Mouse (Mus musculus) bone marrow, adult 2 months (tissue): Measurements from ENCODE around the gene Dnajc25. TPM values are rescaled to one million over a fixed set of nuclear protein-coding genes. Genes with fewer than 3 reads are reported as not detected.

Source experiments
- H3K27ac ChIP-seq: fragments of 200-500 bp; 2 replicates; pipeline ENCODE4 v1.5.1; 2012; ENCODE audit warnings: low read depth, mild to moderate bottlenecking, control low read depth, inconsistent platforms, low read length; ENCODE audit not compliant: control insufficient read depth, poor library complexity, insufficient read depth
- H3K4me1 ChIP-seq: fragments of 200-500 bp; 2 replicates; pipeline ENCODE4 v1.6.1; 2011; ENCODE audit warnings: low read length; ENCODE audit not compliant: control insufficient read depth, insufficient read depth
- H3K4me3 ChIP-seq: fragments of 200-500 bp; replicated peaks from 2 replicates; pipeline ENCODE3; 2011; ENCODE audit warnings: mild to moderate bottlenecking, low read depth, low read length, control low read depth; ENCODE audit not compliant: control insufficient read depth
- CTCF ChIP-seq: fragments of 200-500 bp; IDR thresholded peaks from 2 replicates; pipeline ENCODE4 v1.5.1; 2011; ENCODE audit warnings: low read length, control low read depth; ENCODE audit not compliant: control insufficient read depth, insufficient read depth
- POLR2A ChIP-seq: fragments of 200-500 bp; IDR thresholded peaks from 2 replicates; pipeline ENCODE4 v1.6.1; 2011; ENCODE audit warnings: low read depth, mild to moderate bottlenecking, control low read depth, low read length, borderline replicate concordance; ENCODE audit not compliant: control insufficient read depth
- WGBS: fragments of 180-500 bp; shearing (Covaris S2); methylation state at CpG from one replicate; pipeline ENCODE4 v1.1.7; 2018; 5-methylcytosine and 5-hydroxymethylcytosine counted together
- polyA plus RNA-seq: library from polyadenylated mRNA; stranded (reverse); fragments of >200 nt; gene quantifications from 2 replicates; pipeline ENCODE4 v1.2.4, GENCODE M21; 2011; ENCODE audit warnings: low replicate concordance; ENCODE audit not compliant: missing spikeins, insufficient read depth, insufficient read length

Dnajc25 gene
- polyA plus RNA-seq, 1 experiment, result 7.3 TPM

- 70% methylated on average over 1 of the region's 1 CpGs for WGBS
- Histone ChIP-seq H3K4me1 (no peaks in the 10 kb centered on the region), H3K4me3 (no peak overlapping the region), H3K27ac (no peak overlapping the region)
- TF ChIP-seq POLR2A (no peak), CTCF (no peak)
Measured at GRCm38 (mm10) chr4:58998688-58999087, 3.8 kb downstream of the Dnajc25 start.

DNA sequence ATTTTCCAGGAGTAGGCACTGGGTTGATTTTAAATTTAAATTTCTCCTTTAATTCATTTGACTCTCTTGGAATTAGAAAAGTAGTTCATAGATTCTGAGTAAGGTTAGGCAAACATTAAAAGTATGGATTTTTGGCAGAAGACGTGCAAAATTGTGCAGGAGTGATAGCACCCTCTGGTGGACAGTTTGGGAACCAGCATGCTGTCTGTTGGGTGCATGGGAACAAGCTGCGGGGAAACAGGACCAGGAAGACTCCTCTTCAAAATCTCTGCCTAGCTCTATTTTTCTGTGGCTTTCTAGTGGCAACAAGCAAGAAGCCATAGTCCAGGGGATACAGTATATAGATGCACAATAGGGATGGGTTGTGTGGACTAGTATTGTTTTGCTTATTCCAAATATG is 4.8 kb downstream of the Dnajc25 start:
- Histone ChIP-seq H3K4me3 (no peak overlapping the region), H3K4me1 (no peaks in the 10 kb centered on the region), H3K27ac (no peak overlapping the region)
- WGBS, result 2% methylated on average over 2 of the region's 2 CpGs
- no peak for TF ChIP-seq POLR2A
- peak; percentile 90 for TF ChIP-seq CTCF

DNA sequence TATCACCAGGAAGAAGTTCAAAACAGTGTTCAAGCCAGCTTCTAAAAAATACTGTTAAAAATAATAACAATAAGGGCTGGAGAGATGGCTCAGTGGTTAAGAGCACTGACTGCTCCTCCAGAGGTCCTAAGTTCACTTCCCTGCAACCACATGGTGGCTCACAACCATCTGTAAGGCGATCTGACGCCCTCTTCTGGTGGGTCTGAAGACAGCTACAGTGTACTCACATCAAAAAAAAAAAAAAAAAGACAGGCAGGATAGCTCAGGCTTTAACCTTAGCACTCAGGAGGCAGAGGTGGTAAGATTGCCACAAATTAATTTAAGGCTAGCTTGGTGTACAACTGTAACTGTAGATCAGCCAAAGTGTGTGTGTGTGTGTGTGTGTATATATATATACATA is 5.8 kb downstream of the Dnajc25 start:
- WGBS, result 3% methylated on average over 2 of the region's 2 CpGs
- no peaks in the 10 kb centered on the region for H3K4me1 ChIP-seq
- TF ChIP-seq POLR2A, result no peak
- peak; percentile 52 for TF ChIP-seq CTCF
- no peak overlapping the region for H3K27ac ChIP-seq
- no peak overlapping the region for H3K4me3 ChIP-seq

DNA sequence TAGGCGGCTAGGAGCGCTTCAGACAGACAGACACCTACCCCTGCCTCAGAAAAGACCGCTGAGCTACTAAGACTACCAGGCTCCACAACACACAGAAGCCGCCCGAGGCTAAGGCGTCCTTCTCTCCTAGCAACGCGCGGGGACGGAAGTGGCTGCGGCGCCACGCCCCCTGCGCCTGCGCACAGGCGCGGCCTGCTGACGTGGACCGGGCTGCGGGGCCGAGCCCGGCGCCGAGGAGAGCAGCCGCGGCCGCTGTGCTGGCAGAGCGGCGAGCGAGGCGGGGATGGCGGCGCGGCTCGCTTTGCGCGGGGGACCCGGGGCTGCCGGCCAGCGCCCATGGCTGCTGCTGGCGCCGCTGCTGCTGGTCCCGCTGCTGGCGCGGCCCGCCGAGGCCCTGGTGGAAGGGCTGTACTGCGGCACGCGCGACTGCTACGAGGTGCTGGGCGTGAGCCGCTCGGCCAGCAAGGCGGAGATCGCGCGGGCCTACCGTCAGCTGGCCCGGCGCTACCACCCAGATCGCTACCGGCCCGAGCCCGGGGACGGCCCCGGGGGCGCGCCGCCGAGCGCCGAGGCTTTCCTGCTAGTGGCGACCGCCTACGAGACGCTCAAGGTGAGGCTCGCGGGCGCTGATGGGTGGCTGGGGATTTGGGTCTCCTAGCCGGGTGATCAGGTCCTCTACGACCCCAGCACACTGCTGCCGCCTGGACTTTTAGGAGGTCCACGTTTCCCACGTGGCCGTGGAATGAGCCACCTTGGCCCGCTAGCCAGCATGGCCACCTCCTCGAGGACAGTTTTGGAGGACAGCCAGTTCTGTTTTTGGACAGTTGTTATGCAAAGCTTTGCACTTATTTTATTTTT is 8.3 kb downstream of the Dnajc25 start, which contains the start of gene Gm20503:
TSS of gene Gm20503 (plus strand) at position 263 of the 858 bp plus-strand sequence.
- Histone ChIP-seq H3K4me1 (peaks cover 4% of the 10 kb centered on the region; the same call in 1 of the 2 replicates), H3K4me3 (peak within 1 kb of the TSS; percentile 79), H3K27ac (peak within 1 kb of the TSS; percentile 81)
- under 1% methylated on average over 89 of the region's 89 CpGs for WGBS
- TF ChIP-seq POLR2A (peak; percentile 78; the same call in 1 of the 2 replicates), CTCF (no peak)

DNA sequence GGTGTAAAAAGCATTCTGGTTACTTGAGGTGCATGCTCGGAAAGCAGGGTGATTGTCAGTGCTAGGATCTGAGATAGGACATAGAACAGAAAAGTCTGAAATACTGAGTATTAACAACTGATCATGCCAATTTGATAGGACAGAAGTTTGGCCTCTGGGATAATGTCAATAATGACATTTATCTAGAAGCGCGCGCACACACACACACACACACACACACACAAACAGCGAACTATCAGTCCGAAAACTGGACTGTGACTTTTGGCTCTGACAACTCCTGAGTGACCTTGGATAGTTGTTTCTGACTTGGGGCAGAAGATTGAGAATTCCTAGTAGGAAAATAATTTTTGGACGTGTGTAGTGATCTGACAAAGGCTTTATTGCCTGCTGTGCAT is 8.9 kb downstream of the Dnajc25 start:
- Histone ChIP-seq H3K27ac (no peak overlapping the region), H3K4me3 (peak overlapping the region; percentile 79), H3K4me1 (peaks cover 6% of the 10 kb centered on the region; the same call in 1 of the 2 replicates)
- 36% methylated on average over 7 of the region's 7 CpGs for WGBS
- TF ChIP-seq POLR2A, result no peak

DNA sequence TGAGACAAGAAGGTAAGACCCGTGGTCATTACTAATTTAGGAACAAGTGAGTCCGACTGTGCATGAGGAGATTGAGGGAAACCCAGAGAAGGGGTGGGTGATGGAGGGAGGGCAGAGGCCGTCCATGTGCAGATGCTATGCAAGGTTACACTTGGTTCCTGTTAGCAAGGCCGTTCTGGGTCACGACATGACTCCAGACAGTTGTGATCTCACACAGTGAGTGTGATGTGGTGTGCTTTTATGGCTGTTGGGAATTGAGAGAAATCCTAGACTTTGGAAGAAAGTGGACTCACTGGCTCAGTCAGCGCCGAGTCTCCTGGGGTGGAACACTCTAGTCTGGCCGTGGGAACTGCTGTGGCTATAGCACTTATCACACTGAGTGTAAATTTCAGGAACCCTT is 11.3 kb downstream of the Dnajc25 start:
- WGBS, result 53% methylated on average over 8 of the region's 8 CpGs
- TF ChIP-seq POLR2A (no peak), CTCF (no peak)
- H3K4me3 ChIP-seq, result no peak overlapping the region
- peaks cover 9% of the 10 kb centered on the region for H3K4me1 ChIP-seq
- H3K27ac ChIP-seq, result no peak overlapping the region

- TF ChIP-seq POLR2A, result no peak
- no peak for TF ChIP-seq CTCF
- Histone ChIP-seq H3K27ac (no peak overlapping the region), H3K4me1 (peaks cover 11% of the 10 kb centered on the region), H3K4me3 (no peak overlapping the region)
- WGBS, result 51% methylated on average over 6 of the region's 6 CpGs
Measured at GRCm38 (mm10) chr4:59007016-59007415, 12.2 kb downstream of the Dnajc25 start.

- Histone ChIP-seq H3K4me1 (peaks cover 11% of the 10 kb centered on the region), H3K4me3 (no peak overlapping the region), H3K27ac (no peak overlapping the region)
- WGBS, result 77% methylated on average over 5 of the region's 5 CpGs
- TF ChIP-seq POLR2A (no peak), CTCF (no peak)
Measured at GRCm38 (mm10) chr4:59007974-59008373, 13.1 kb downstream of the Dnajc25 start.
